Mouse (Mus musculus): ENCODE measurements around the gene Cd36. TPM values are rescaled to one million over a fixed set of nuclear protein-coding genes. Genes with fewer than 3 reads are reported as not detected.

The Cd36 gene
- polyA plus RNA-seq, 1 experiment = 17.0 TPM

GRCm38 (mm10) chr5:17874335-17874734, 14.3 kb downstream of the Cd36 start:
- no peak for DNase-seq
- H3K27me3 ChIP-seq (ENCODE audit: control insufficient read depth, insufficient read depth, low read length) = no peaks in the 10 kb centered on the region
- 93% methylated on average over 2 of the region's 2 CpGs for WGBS
- no peak overlapping the region for H3K27ac ChIP-seq (ENCODE audit: control insufficient read depth, insufficient read depth, low read length)
- H3K4me1 ChIP-seq (replicated peaks; ENCODE audit: control insufficient read depth, insufficient read depth, low read length) = no peaks in the 10 kb centered on the region
- TF ChIP-seq CTCF (IDR thresholded peaks at IDR 0.05; ENCODE audit: borderline replicate concordance, control insufficient read depth, extremely low read depth, insufficient read depth, low read length, poor library complexity) (no peak), POLR2A (IDR thresholded peaks at IDR 0.05; ENCODE audit: control insufficient read depth, extremely low read depth, insufficient read depth, low read length, poor library complexity) (no peak)
- no peak overlapping the region for H3K4me3 ChIP-seq (ENCODE audit: control insufficient read depth, insufficient read depth, low read length)
- no peaks in the 10 kb centered on the region for H3K36me3 ChIP-seq (ENCODE audit: control insufficient read depth, insufficient read depth, low read length)

- TF ChIP-seq CTCF (IDR thresholded peaks at IDR 0.05; ENCODE audit: borderline replicate concordance, control insufficient read depth, extremely low read depth, insufficient read depth, low read length, poor library complexity) = no peak
- TF ChIP-seq POLR2A (IDR thresholded peaks at IDR 0.05; ENCODE audit: control insufficient read depth, extremely low read depth, insufficient read depth, low read length, poor library complexity) = no peak
- no peaks in the 10 kb centered on the region for H3K36me3 ChIP-seq (ENCODE audit: control insufficient read depth, insufficient read depth, low read length)
- H3K4me3 ChIP-seq (ENCODE audit: control insufficient read depth, insufficient read depth, low read length) = no peak overlapping the region
- no peaks in the 10 kb centered on the region for H3K4me1 ChIP-seq (replicated peaks; ENCODE audit: control insufficient read depth, insufficient read depth, low read length)
- H3K27me3 ChIP-seq (ENCODE audit: control insufficient read depth, insufficient read depth, low read length) = no peaks in the 10 kb centered on the region
- no peak overlapping the region for H3K27ac ChIP-seq (ENCODE audit: control insufficient read depth, insufficient read depth, low read length)
- DNase-seq = no peak
Measured at GRCm38 (mm10) chr5:17865432-17865831, 23.2 kb downstream of the Cd36 start.

GRCm38 (mm10) chr5:17863085-17863484, 25.5 kb downstream of the Cd36 start:
- DNase-seq = no peak
- TF ChIP-seq CTCF (IDR thresholded peaks at IDR 0.05; ENCODE audit: borderline replicate concordance, control insufficient read depth, extremely low read depth, insufficient read depth, low read length, poor library complexity) (no peak), POLR2A (IDR thresholded peaks at IDR 0.05; ENCODE audit: control insufficient read depth, extremely low read depth, insufficient read depth, low read length, poor library complexity) (no peak)
- Histone ChIP-seq H3K4me3 (ENCODE audit: control insufficient read depth, insufficient read depth, low read length) (no peak overlapping the region), H3K27me3 (ENCODE audit: control insufficient read depth, insufficient read depth, low read length) (no peaks in the 10 kb centered on the region), H3K36me3 (ENCODE audit: control insufficient read depth, insufficient read depth, low read length) (no peaks in the 10 kb centered on the region), H3K4me1 (replicated peaks; ENCODE audit: control insufficient read depth, insufficient read depth, low read length) (no peaks in the 10 kb centered on the region), H3K27ac (ENCODE audit: control insufficient read depth, insufficient read depth, low read length) (no peak overlapping the region)
- WGBS = 98% methylated on average over 2 of the region's 2 CpGs

GRCm38 (mm10) chr5:17858399-17858798, 30.2 kb downstream of the Cd36 start:
- Histone ChIP-seq H3K27me3 (ENCODE audit: control insufficient read depth, insufficient read depth, low read length) (no peaks in the 10 kb centered on the region), H3K4me3 (ENCODE audit: control insufficient read depth, insufficient read depth, low read length) (no peak overlapping the region), H3K36me3 (ENCODE audit: control insufficient read depth, insufficient read depth, low read length) (no peaks in the 10 kb centered on the region), H3K27ac (ENCODE audit: control insufficient read depth, insufficient read depth, low read length) (no peak overlapping the region), H3K4me1 (replicated peaks; ENCODE audit: control insufficient read depth, insufficient read depth, low read length) (no peaks in the 10 kb centered on the region)
- 97% methylated on average over 3 of the region's 3 CpGs for WGBS
- no peak for DNase-seq
- no peak for TF ChIP-seq CTCF (IDR thresholded peaks at IDR 0.05; ENCODE audit: borderline replicate concordance, control insufficient read depth, extremely low read depth, insufficient read depth, low read length, poor library complexity)
- no peak for TF ChIP-seq POLR2A (IDR thresholded peaks at IDR 0.05; ENCODE audit: control insufficient read depth, extremely low read depth, insufficient read depth, low read length, poor library complexity)

- Histone ChIP-seq H3K4me3 (ENCODE audit: control insufficient read depth, insufficient read depth, low read length) (no peak overlapping the region), H3K36me3 (ENCODE audit: control insufficient read depth, insufficient read depth, low read length) (no peaks in the 10 kb centered on the region), H3K27ac (ENCODE audit: control insufficient read depth, insufficient read depth, low read length) (no peak overlapping the region), H3K4me1 (replicated peaks; ENCODE audit: control insufficient read depth, insufficient read depth, low read length) (no peaks in the 10 kb centered on the region), H3K27me3 (ENCODE audit: control insufficient read depth, insufficient read depth, low read length) (no peaks in the 10 kb centered on the region)
- WGBS = 92% methylated on average over 3 of the region's 3 CpGs
- TF ChIP-seq CTCF (IDR thresholded peaks at IDR 0.05; ENCODE audit: borderline replicate concordance, control insufficient read depth, extremely low read depth, insufficient read depth, low read length, poor library complexity) (no peak), POLR2A (IDR thresholded peaks at IDR 0.05; ENCODE audit: control insufficient read depth, extremely low read depth, insufficient read depth, low read length, poor library complexity) (no peak)
- DNase-seq = no peak
Measured at GRCm38 (mm10) chr5:17857871-17858270, 30.7 kb downstream of the Cd36 start.

GRCm38 (mm10) chr5:17857262-17857661, 31.3 kb downstream of the Cd36 start:
- H3K27me3 ChIP-seq (ENCODE audit: control insufficient read depth, insufficient read depth, low read length) = no peaks in the 10 kb centered on the region
- H3K4me1 ChIP-seq (replicated peaks; ENCODE audit: control insufficient read depth, insufficient read depth, low read length) = no peaks in the 10 kb centered on the region
- no peak for TF ChIP-seq POLR2A (IDR thresholded peaks at IDR 0.05; ENCODE audit: control insufficient read depth, extremely low read depth, insufficient read depth, low read length, poor library complexity)
- no peak for TF ChIP-seq CTCF (IDR thresholded peaks at IDR 0.05; ENCODE audit: borderline replicate concordance, control insufficient read depth, extremely low read depth, insufficient read depth, low read length, poor library complexity)
- H3K4me3 ChIP-seq (ENCODE audit: control insufficient read depth, insufficient read depth, low read length) = no peak overlapping the region
- 70% methylated on average over 4 of the region's 4 CpGs for WGBS
- DNase-seq = no peak
- H3K27ac ChIP-seq (ENCODE audit: control insufficient read depth, insufficient read depth, low read length) = no peak overlapping the region
- H3K36me3 ChIP-seq (ENCODE audit: control insufficient read depth, insufficient read depth, low read length) = no peaks in the 10 kb centered on the region
